16 mouse cellular contexts compared by ENCODE assay signal in the genomic region with DNA sequence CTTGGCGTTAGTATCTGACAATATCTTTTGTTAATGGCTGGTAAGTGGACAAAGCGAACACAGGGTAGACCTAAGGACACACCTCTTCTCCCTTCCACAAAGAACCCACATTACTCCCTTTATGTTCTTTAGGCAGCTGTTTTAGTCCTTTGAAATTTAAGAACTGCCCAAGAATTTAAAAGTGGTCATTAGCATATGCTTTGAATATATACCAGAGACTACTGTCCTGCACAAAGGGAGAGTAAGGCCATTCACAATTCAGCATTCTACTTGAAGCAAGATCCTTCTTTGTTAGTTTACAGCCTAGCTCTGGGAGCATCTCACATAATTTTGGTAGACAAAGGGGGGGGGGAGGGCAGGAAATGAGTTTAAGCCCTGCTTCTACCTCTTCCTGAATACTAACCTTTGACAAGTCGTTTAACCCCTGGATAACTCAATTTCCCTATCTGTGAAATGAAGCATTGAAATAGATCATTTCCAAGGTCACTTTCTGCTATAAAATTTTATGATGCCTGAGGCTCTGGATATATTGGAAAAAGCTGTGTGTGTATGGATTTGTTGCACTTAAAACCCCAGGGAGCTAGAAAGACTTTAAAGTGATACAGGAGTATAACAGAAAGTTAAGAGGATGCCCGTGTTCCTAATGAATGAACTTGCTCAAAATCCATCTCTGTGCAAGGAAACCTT.
A peak's percentile ranks its signal among the peaks of the same experiment; 100 is the strongest.
DNase-seq lines count a peak whose midpoint lies in the region; ATAC-seq and TF ChIP-seq lines count a peak whose summit lies in the region.
"Had no signal": no experiment of that assay in that cellular context is flagged by ENCODE, and none has a peak within 500 bp of the region (broad histone marks: within the 10 kb centered on the region; RNA-seq: fewer than 3 reads in every experiment).

No protein-coding gene starts in this region.

- 28% methylated on average over 4 of the region's 4 CpGs for WGBS in kidney, embryonic 16.5 days
- 33% methylated on average over 4 of the region's 4 CpGs for WGBS in limb, embryonic 10.5 days
- whole genome bisulfite sequencing in heart, embryonic 10.5 days, result 74% methylated on average over 4 of the region's 4 CpGs

- no peak overlapping the region for H3K4me2 ChIP-seq in kidney, embryonic 16.5 days (replicated peaks; ENCODE audit: low read depth, low read length)
- H3K4me2 ChIP-seq: heart, embryonic 11.5 days; limb, embryonic 15.5 days had no signal

- no peaks in the 10 kb centered on the region for H3K27me3 ChIP-seq in kidney, embryonic 16.5 days (ENCODE audit: insufficient read depth, low read length)
- H3K27me3 ChIP-seq in limb, embryonic 10.5 days (ENCODE audit: low read depth, poor library complexity, severe bottlenecking), result no peaks in the 10 kb centered on the region
- H3K27me3 ChIP-seq in heart, embryonic 10.5 days (ENCODE audit: insufficient read depth, poor library complexity, severe bottlenecking), result no peaks in the 10 kb centered on the region
- H3K27me3 ChIP-seq: limb, embryonic 15.5 days had no signal

- H3K27ac ChIP-seq in kidney, embryonic 16.5 days (ENCODE audit: low read length), result 0 out of 2 replicates have a peak overlapping the region, but pooled peaks have one; percentile 25
- no peak overlapping the region for H3K27ac ChIP-seq in ES-E14 (ENCODE audit: insufficient read depth, low read depth, low read length, poor library complexity, severe bottlenecking)
- H3K27ac ChIP-seq in limb, embryonic 10.5 days, result peak overlapping the region; percentile 86
- no peak overlapping the region for H3K27ac ChIP-seq in heart, embryonic 10.5 days
- H3K27ac ChIP-seq: limb, embryonic 15.5 days had no signal

- H3K4me1 ChIP-seq in kidney, embryonic 16.5 days (ENCODE audit: insufficient read depth, low read length), result peaks cover 42% of the 10 kb centered on the region
- peaks cover 3% of the 10 kb centered on the region in 2 experiments; a peak in 1 of 4 replicates for H3K4me1 ChIP-seq in ES-E14 (ENCODE audit: control insufficient read depth in 2 of 2, insufficient read depth in 2 of 2, low read length in 2 of 2, poor library complexity in 1 of 2)
- H3K4me1 ChIP-seq in limb, embryonic 10.5 days, result peaks cover 69% of the 10 kb centered on the region
- H3K4me1 ChIP-seq in heart, embryonic 10.5 days, result peaks cover 44% of the 10 kb centered on the region

- no peak for DNase-seq in kidney, postnatal 36 days
- no peak for DNase-seq in ES-E14 (ENCODE audit: low read depth, low spot score)
- DNase-seq in limb, embryonic 10.5 days (ENCODE audit: low spot score), result no peak
- DNase-seq in heart, embryonic 10.5 days (ENCODE audit: low spot score), result no peak
- no peak for DNase-seq in urinary bladder, postnatal 25 days (ENCODE audit: low spot score)
- DNase-seq in gastrocnemius, postnatal 4 days (ENCODE audit: low spot score in 2 of 2), result no peak
- DNase-seq: adrenal gland, postnatal 36 days; cerebellum, adult 18-20 months; kidney, postnatal 25 days; lung, postnatal 10 days had no signal

- H3K4me3 ChIP-seq in kidney, embryonic 16.5 days (ENCODE audit: low read length), result no peak overlapping the region
- H3K4me3 ChIP-seq in ES-E14 (ENCODE audit: insufficient read depth in 1 of 2, low read depth in 1 of 2, low read length in 2 of 2, poor library complexity in 1 of 2, severe bottlenecking in 1 of 2), result no peak overlapping the region; a peak in 1 of 4 replicates
- peak overlapping the region; percentile 14; the same call in 1 of the 2 replicates for H3K4me3 ChIP-seq in limb, embryonic 10.5 days
- H3K4me3 ChIP-seq in heart, embryonic 10.5 days, result no peak overlapping the region
- H3K4me3 ChIP-seq: erythroblast, embryonic 14.5 days; limb, embryonic 15.5 days; myocyte had no signal

- no peaks in the 10 kb centered on the region; the same call in 1 of the 2 replicates for H3K9me3 ChIP-seq in kidney, embryonic 16.5 days (ENCODE audit: low read length)
- no peaks in the 10 kb centered on the region for H3K9me3 ChIP-seq in ES-E14 (ENCODE audit: control insufficient read depth, insufficient read depth, low read depth, low read length)
- no peaks in the 10 kb centered on the region for H3K9me3 ChIP-seq in limb, embryonic 10.5 days (replicated peaks)
- H3K9me3 ChIP-seq in heart, embryonic 10.5 days, result no peaks in the 10 kb centered on the region
- H3K9me3 ChIP-seq: limb, embryonic 15.5 days had no signal

- ATAC-seq in kidney, embryonic 16.5 days (ENCODE audit: low FRiP score, low TSS enrichment), result no peak
- peak; percentile 67 for ATAC-seq in CD4-positive, CD25-positive, alpha-beta regulatory T cell, adult 4 months

- in situ Hi-C loops in ES-E14 (cut with MboI; ENCODE audit: low sequenced_read_pairs in 2 of 2, unreplicated experiment in 2 of 2), result no loop called here

- no peak overlapping the region for H3K9ac ChIP-seq in kidney, embryonic 16.5 days (replicated peaks; ENCODE audit: low read length)
- H3K9ac ChIP-seq in ES-E14 (ENCODE audit: insufficient read depth, low read depth, low read length, poor library complexity, severe bottlenecking), result no peak overlapping the region
- H3K9ac ChIP-seq: limb, embryonic 15.5 days had no signal

- no peaks in the 10 kb centered on the region for H3K36me3 ChIP-seq in kidney, embryonic 16.5 days (ENCODE audit: insufficient read depth, low read length)
- H3K36me3 ChIP-seq in ES-E14 (ENCODE audit: control insufficient read depth, insufficient read depth, low read length, poor library complexity, severe bottlenecking), result no peaks in the 10 kb centered on the region
- H3K36me3 ChIP-seq in limb, embryonic 10.5 days, result no peaks in the 10 kb centered on the region
- H3K36me3 ChIP-seq in heart, embryonic 10.5 days, result no peaks in the 10 kb centered on the region
- H3K36me3 ChIP-seq: limb, embryonic 15.5 days had no signal

TF ChIP-seq in ES-E14, 5 proteins besides CTCF, POLR2A, EP300 and RAD21:
- 0 out of 2 replicates have a peak, but pooled peaks have one; percentile 31 for TF ChIP-seq CHD2 (IDR thresholded peaks at IDR 0.05; ENCODE audit: low read depth, low read length)
- TF ChIP-seq ZC3H11A (IDR thresholded peaks at IDR 0.05; ENCODE audit: borderline replicate concordance, low read depth, low read length), result no peak

Comparison
In these comparisons a context has a peak if more than half of its experiments do, and no peak if none do; other contexts are left out.
1. H3K27ac ChIP-seq: peak in kidney, embryonic 16.5 days (single experiment) and limb, embryonic 10.5 days (single experiment); none in ES-E14 (single experiment) and heart, embryonic 10.5 days (single experiment).